Mouse (Mus musculus) heart, postnatal 14 days (tissue): Measurements from ENCODE around the gene Mical2. TPM values are rescaled to one million over a fixed set of nuclear protein-coding genes. Genes with fewer than 3 reads are reported as not detected.
A peak's percentile ranks its signal among the peaks of the same experiment; 100 is the strongest.

Experiments
- DNase-seq, 2 experiments: peaks; one replicate each; pipeline ENCODE4 v3.0.0; 2021 to 2022
- intact Hi-C: fragments of 180-260 bp; cut with DNase I; formaldehyde crosslinking; loops from one replicate; pipeline ENCODE4 v1.15.1; 2025
- total RNA-seq, 2 experiments: library from RNA; stranded (reverse); gene quantifications; 2 replicates each; pipeline ENCODE4 v1.2.3; 2021

The Mical2 gene
- total RNA-seq, 2 experiments from 2014 or later: 105 to 127 TPM

- intact Hi-C loops: no loop called here
- no peak for DNase-seq
Observed at GRCm38 (mm10) chr7:112301052-112301451, 75.4 kb downstream of the Mical2 start.

GRCm38 (mm10) chr7:112304382-112304781 lies 78.7 kb downstream of the Mical2 start:
- DNase-seq: no peak
- intact Hi-C loops: no loop called here

- intact Hi-C loops: no loop called here
- DNase-seq: peak in 1 of 2 experiments; percentile 41
Observed at GRCm38 (mm10) chr7:112309289-112310016, 83.8 kb downstream of the Mical2 start.

GRCm38 (mm10) chr7:112310017-112310360 lies 84.3 kb downstream of the Mical2 start:
- intact Hi-C loops: no loop called here
- DNase-seq: no peak

- DNase-seq: no peak
- intact Hi-C loops: no loop called here
Observed at GRCm38 (mm10) chr7:112313211-112313610, 87.6 kb downstream of the Mical2 start.

- intact Hi-C loops: no loop called here
Observed at GRCm38 (mm10) chr7:112313670-112314069, 88.0 kb downstream of the Mical2 start.

GRCm38 (mm10) chr7:112316239-112316638 lies 90.6 kb downstream of the Mical2 start:
- intact Hi-C loops: no loop called here
- DNase-seq: peak; percentile 59 to 79

More at GRCm38 (mm10) chr7:112313670-112314069, 88.0 kb downstream of the Mical2 start:
- no peak for DNase-seq

GRCm38 (mm10) chr7:112317491-112317890 lies 91.8 kb downstream of the Mical2 start:
- peak in 1 of 2 experiments; percentile 45 for DNase-seq
- intact Hi-C loops: no loop called here

GRCm38 (mm10) chr7:112318306-112318705 lies 92.7 kb downstream of the Mical2 start:
- intact Hi-C loops: no loop called here

GRCm38 (mm10) chr7:112319419-112319818 lies 93.8 kb downstream of the Mical2 start:
- DNase-seq: peak; percentile 50 to 69
- intact Hi-C loops: no loop called here

More at GRCm38 (mm10) chr7:112318306-112318705, 92.7 kb downstream of the Mical2 start:
- DNase-seq: no peak

- intact Hi-C loops: no loop called here
- DNase-seq: no peak
Observed at GRCm38 (mm10) chr7:112320052-112320730, 94.5 kb downstream of the Mical2 start.

- intact Hi-C loops: no loop called here
- no peak for DNase-seq
Observed at GRCm38 (mm10) chr7:112321798-112322794, 96.4 kb downstream of the Mical2 start.

- intact Hi-C loops: no loop called here
- no peak for DNase-seq
Observed at GRCm38 (mm10) chr7:112324577-112324976, 98.9 kb downstream of the Mical2 start.

GRCm38 (mm10) chr7:112326852-112327251 lies 101.2 kb downstream of the Mical2 start:
- intact Hi-C loops: no loop called here
- DNase-seq: no peak

GRCm38 (mm10) chr7:112328969-112329368 lies 103.3 kb downstream of the Mical2 start:
- DNase-seq: peak; percentile 54 to 75
- intact Hi-C loops: loop anchor here (2.0 kb wide), 1 partner anchor 146 kb away; no protein-coding TSS in a partner anchor

GRCm38 (mm10) chr7:112329496-112329895 lies 103.8 kb downstream of the Mical2 start:
- no peak for DNase-seq
- intact Hi-C loops: loop anchor here (2.0 kb wide), 1 partner anchor 147 kb away; no protein-coding TSS in a partner anchor

GRCm38 (mm10) chr7:112330935-112331334 lies 105.3 kb downstream of the Mical2 start:
- intact Hi-C loops: loop anchor here (2.0 kb wide), 2 partner anchors 110 to 118 kb away; no protein-coding TSS in a partner anchor

GRCm38 (mm10) chr7:112331804-112332203 lies 106.1 kb downstream of the Mical2 start:
- intact Hi-C loops: loop anchor here (2.0 kb wide), 2 partner anchors 111 to 119 kb away; no protein-coding TSS in a partner anchor
- no peak for DNase-seq

More at GRCm38 (mm10) chr7:112330935-112331334, 105.3 kb downstream of the Mical2 start:
- DNase-seq: no peak

GRCm38 (mm10) chr7:112332426-112332825 lies 106.8 kb downstream of the Mical2 start:
- DNase-seq: no peak
- intact Hi-C loops: no loop called here

GRCm38 (mm10) chr7:112333404-112333803 lies 107.7 kb downstream of the Mical2 start:
- intact Hi-C loops: no loop called here
- no peak for DNase-seq
